Mouse (Mus musculus): Measurements from ENCODE around the gene Ttll2.
"Not testable (repeated sequence)": the region's sequence is repeated elsewhere in the genome, so short reads cannot be mapped to it uniquely, and the experiment has no call there.

- not testable (repeated sequence) for TF ChIP-seq GABPA (IDR thresholded peaks at IDR 0.05; ENCODE audit: low read depth, low read length); USF2 (IDR thresholded peaks at IDR 0.05; ENCODE audit: borderline replicate concordance in 1 of 2, insufficient read depth in 1 of 2, low read depth in 1 of 2, low read length in 2 of 2); POLR2A (IDR thresholded peaks at IDR 0.05; ENCODE audit: control insufficient read depth in 1 of 2, insufficient read depth in 1 of 2, low read depth in 1 of 2, low read length in 2 of 2, poor library complexity in 1 of 2); CTCF (IDR thresholded peaks at IDR 0.05 in 2 of 3, conservative IDR thresholded peaks at IDR 0.05 in 1 of 3; ENCODE audit: control insufficient read depth in 1 of 3, insufficient read depth in 1 of 3, low read depth in 2 of 3, low read length in 3 of 3, poor library complexity in 1 of 3, severe bottlenecking in 1 of 3); EP300 (IDR thresholded peaks at IDR 0.05; ENCODE audit: low read depth in 1 of 2, low read length in 2 of 2)
Measured at GRCm38 (mm10) chr17:7377907-7378306, 25.4 kb upstream of the Ttll2 start.
